Mouse (Mus musculus) brain, adult 2 months (tissue): ENCODE measurements at regions not wholly inside any gene's neighbourhood (a gene's known extent, or its start where the extent isn't known, plus 50 kb on each side); places are given as distances from the start of the nearest gene placed in this dataset.

ENCODE experiments used
- DNase-seq: peaks from one replicate; pipeline ENCODE4 v3.0.0; 2011; ENCODE audit warnings: low read depth, low spot score

DNA sequence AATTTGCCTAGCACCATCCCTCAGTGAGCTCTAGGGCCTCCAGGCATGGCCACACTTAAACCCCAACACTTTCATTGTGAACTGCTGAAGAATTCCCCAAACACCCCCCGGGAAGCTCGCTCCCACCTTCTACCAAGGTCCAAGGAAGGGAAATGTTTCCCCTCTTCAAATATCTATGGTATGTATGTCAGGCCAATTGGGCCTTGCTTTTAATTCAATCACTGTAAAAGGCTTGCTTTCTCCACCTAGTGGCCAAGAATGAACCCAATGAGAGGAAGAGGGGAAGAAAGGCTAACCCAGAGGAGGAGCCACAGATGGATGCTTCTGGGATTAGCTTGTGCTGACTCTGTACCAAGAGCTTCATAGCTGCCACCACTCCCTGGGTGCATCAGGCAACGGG, 336.3 kb upstream of the Tgfbr2 start:
- peak; percentile 48 for DNase-seq

GRCm38 (mm10) chr9:116507756-116508155, 332.6 kb upstream of the Tgfbr2 start:
- no peak for DNase-seq

GRCm38 (mm10) chr9:116502831-116503230, 327.7 kb upstream of the Tgfbr2 start:
- peak; percentile 83 for DNase-seq

DNA sequence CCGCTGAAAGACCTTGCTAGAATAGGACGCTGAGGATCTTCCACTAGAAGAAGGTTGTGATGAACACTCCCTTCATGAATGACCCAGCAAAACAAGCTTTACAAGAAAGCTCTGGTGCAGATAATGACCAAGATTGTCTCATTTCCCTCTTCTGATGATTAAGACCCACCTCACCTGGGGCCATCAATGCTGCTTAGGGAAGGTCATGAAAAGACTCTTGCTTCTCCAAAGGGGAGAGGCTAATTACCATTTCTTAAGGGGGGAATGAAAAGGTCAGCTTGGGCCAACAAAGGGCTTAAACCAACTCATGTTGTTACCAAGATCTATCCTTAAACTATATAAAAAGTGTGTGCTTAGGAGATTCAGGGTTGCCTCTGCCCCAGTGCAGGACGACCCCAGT, 325.8 kb upstream of the Tgfbr2 start:
- DNase-seq = no peak

- DNase-seq = no peak
These were observed 316.1 kb upstream of the Tgfbr2 start for GRCm38 (mm10) chr9:116491227-116491626.

DNA sequence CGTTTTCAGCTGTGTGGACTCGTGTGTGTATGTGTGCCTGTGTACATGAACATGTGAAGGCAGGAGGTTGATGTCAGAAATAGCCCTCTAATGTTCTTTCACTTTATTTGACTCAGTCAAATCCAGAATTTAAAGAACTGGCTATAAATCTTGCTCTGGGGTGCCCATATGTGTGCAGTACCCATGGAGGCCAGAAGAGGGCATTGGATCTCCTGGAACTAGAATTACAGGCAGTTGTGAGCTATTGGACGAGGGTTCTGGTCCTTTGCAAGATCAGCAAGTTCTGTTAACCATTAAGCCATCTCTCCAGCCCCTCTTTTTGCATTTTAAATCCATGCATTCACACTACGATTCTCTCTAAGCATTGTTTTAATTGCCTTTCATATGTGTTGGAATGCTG, 314.6 kb upstream of the Tgfbr2 start:
- peak; percentile 35 for DNase-seq

DNA sequence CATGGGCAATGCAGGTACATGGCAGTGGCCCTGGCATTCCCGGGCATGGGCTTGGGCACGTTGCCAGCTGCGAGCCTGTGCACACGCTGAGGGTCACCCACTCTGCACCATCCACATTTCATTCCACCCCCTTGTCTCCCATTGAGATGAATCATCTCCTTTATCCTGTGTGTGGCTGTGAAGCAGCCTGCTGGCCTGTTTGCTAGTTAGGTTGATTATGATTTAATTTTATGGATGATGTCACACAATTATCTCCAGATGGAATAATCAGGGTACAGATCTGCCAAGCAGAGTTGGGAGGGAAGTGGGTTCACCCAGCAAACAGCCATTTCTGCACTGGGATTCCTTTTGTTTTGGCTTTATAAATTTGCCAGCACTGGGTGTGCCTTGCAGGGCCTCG, 314.1 kb upstream of the Tgfbr2 start:
- peak; percentile 60 for DNase-seq

DNA sequence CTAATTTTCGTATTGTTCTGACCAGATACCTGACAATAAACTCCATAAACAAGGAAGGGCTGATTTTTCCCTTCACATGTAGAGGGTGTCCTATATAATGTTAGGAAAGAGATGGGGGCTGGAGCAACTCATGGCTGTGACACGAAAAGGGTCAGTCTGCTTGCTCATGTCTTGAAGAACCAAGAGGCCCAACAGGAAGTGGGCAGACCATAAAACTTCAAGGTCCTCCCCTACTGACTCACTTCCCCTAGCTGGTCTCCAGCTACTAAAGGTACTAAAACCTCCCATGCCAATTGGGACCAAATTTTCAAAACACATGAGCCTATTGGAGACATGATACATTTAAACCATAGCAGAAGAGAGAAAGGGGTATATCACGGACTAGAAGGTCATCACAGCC, 302.1 kb upstream of the Tgfbr2 start:
- DNase-seq = no peak

- DNase-seq = peak; percentile 50
These were observed 300.2 kb upstream of the Tgfbr2 start for GRCm38 (mm10) chr9:116475206-116475955.

GRCm38 (mm10) chr9:116472855-116473254, 297.7 kb upstream of the Tgfbr2 start:
- DNase-seq = no peak

- DNase-seq = peak; percentile 59
These were observed 293.6 kb upstream of the Tgfbr2 start for GRCm38 (mm10) chr9:116468569-116469250.

- DNase-seq = no peak
These were observed 291.2 kb upstream of the Tgfbr2 start for GRCm38 (mm10) chr9:116466336-116466735.

DNA sequence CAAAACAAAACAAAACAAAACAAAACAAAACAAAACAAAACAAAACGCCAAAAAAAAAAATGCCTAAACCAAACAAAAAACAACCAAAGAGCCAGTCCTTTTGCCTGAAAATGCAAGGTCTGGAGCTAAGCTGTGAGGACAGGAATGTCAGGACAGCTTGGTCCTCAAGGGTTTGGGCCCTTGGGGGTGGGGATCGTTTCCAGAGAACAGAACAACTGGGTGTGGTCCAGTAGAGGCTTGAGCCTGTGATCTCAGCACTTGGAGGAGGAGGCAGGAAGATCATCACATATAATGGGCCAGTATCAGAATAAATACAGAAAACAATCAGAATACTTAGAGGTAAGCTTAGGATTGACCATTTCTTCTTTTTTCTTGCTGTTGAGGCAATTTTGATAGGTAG, 289.5 kb upstream of the Tgfbr2 start:
- DNase-seq = no peak

DNA sequence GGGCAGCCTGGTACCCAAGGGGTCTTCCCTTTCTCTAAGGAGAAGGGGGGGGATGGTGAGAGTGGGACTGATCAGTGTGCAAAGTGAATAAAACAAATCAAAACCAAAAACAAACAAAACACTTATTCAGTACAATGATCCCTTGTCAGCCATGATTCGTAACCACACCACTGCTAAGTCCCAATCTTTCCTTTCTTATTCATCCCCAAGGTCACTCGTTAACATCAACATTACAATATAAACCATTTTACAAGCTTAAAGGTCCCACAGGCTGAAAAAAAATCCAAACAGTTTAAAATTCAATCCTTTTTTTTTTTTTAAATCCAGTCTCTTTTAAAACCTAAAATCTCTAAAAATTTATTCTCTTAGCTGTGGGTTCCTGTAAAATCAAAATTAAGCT, 287.1 kb upstream of the Tgfbr2 start:
- no peak for DNase-seq

DNA sequence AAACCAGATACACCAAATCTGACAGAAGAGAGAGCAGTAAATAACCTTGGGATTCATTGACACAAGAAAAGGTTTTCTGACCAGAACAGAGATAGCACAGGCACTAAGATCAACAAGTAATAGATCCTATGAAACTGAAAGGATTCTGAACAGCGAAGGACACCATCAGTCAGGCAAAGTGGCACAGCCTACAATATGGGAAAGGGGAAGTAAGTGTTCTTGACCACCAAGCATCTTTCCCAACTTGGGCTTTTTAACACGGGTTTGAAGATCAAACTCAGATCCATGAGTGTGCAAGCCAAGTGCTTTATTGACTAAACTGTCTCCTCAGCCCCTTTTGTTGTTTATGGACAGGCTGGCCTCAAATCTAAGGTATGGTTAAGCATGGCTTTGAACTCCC, 284.9 kb upstream of the Tgfbr2 start:
- no peak for DNase-seq

DNA sequence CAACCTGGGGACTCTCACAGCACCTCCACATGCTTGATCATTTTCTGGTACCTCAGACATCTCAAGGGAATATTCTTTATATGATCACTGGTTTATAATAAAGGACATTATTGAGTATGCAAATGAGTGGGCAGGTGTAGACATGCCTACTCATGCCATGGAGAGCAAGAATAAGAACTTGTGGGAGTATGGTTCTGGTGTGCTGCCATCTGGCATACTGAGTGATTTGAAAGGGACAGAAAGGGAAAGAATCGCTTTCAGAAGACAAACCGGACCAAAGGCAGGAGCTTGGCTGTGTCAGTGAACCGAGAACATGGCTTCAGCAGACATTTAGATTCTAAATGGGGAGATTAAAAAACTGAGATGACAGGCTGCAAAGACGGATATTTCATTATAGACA, 276.9 kb upstream of the Tgfbr2 start:
- DNase-seq = peak; percentile 65

GRCm38 (mm10) chr9:116450829-116451228, 275.7 kb upstream of the Tgfbr2 start:
- no peak for DNase-seq

DNA sequence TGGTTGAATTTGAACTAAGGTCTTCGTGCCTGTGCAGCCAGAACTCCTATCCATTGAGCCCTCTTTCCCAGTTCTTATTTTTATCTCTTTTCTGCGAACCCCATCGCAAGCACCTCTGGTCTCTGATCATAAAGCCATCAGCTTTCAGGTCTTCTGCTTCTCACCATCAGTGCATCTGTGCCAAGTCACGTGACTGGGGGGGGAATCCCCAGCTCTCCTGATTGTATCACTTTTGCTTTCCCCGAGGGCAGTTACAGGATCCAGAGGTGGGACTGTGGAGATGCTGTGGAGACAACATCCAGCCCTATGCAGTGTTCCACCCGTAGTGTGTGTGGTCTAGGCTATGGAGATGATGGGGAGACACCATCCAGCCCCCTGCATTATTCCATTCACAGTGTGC, 272.6 kb upstream of the Tgfbr2 start:
- DNase-seq = no peak

GRCm38 (mm10) chr9:116438580-116438979, 263.4 kb upstream of the Tgfbr2 start:
- no peak for DNase-seq

- DNase-seq = no peak
These were observed 259.3 kb upstream of the Tgfbr2 start for GRCm38 (mm10) chr9:116434414-116434813.

- DNase-seq = no peak
These were observed 253.9 kb upstream of the Tgfbr2 start for GRCm38 (mm10) chr9:116429061-116429460.

DNA sequence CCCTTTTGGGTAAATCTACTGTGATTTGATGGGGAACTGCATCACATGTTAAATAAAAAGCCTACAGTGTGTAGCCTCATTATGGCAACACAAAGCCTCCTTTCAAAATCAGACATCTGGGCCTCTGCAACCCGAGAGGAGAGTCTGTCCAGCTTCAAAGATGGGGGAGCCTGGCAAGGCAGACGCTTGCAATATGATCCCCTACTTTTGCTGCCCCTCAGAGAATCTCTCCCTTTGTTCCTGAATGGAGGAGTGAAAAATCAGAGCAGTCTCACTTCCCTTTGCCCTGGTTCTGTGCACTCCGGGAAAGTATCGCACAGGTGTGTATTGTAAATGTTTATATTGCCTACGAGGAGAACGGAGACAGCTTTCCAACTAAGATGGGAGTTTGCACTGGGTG, 253.3 kb upstream of the Tgfbr2 start:
- DNase-seq = no peak

DNA sequence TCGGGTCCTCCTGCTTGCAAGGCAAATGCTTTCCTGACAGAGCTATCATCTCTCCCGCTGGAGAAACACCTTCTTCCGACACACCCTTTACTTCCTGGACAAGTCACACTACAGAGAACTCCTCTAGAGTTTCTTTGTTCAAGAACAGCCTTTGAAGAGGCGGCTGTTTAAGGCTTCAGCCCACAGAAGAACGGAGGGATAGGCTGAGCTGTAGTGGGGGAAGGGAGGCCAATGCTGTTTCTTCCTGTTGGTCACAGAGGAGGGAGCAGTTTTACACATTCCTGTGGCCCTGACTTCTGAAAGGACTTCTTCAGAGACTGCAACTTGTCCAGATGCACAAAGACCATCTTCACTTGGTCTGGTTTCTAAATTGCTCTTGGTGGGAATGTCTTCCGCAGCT, 252.1 kb upstream of the Tgfbr2 start:
- peak; percentile 32 for DNase-seq
